13 mouse cellular contexts compared by ENCODE assay signal in genomic region chr5:143125601-143126000, GRCm38 (mm10). TPM values are rescaled to one million over a fixed set of nuclear protein-coding genes. Genes with fewer than 3 reads are reported as not detected.
DNase-seq lines count a peak whose midpoint lies in the region; ATAC-seq and TF ChIP-seq lines count a peak whose summit lies in the region.
"Had no signal": no experiment of that assay in that cellular context is flagged by ENCODE, and none has a peak within 500 bp of the region (broad histone marks: within the 10 kb centered on the region; RNA-seq: fewer than 3 reads in every experiment).

No protein-coding gene starts in this region.

- H3K4me1 ChIP-seq in forebrain, postnatal 0 days (ENCODE audit: insufficient read depth): peaks cover 8% of the 10 kb centered on the region; the same call in 1 of the 2 replicates
- peaks cover 9% of the 10 kb centered on the region for H3K4me1 ChIP-seq in midbrain, embryonic 16.5 days (ENCODE audit: control insufficient read depth, insufficient read depth, low read length)
- H3K4me1 ChIP-seq in intestine, embryonic 16.5 days (ENCODE audit: control insufficient read depth, insufficient read depth, low read length): no peaks in the 10 kb centered on the region
- no peaks in the 10 kb centered on the region for H3K4me1 ChIP-seq in intestine, embryonic 15.5 days (replicated peaks)
- H3K4me1 ChIP-seq: liver, embryonic 15.5 days had no signal

- DNase-seq in brain, adult 2 months (ENCODE audit: low read depth, low spot score): peak; percentile 88
- DNase-seq in forebrain, postnatal 0 days: peak; percentile 76
- DNase-seq in layer of hippocampus, adult 9-10 months (ENCODE audit: low spot score): peak; percentile 35
- DNase-seq in spleen, postnatal 4 days (ENCODE audit: low spot score in 2 of 2): no peak
- no peak for DNase-seq in cerebellum, adult 18-20 months
- DNase-seq: adrenal gland, postnatal 25 days; heart, adult 11 months had no signal

- no peak overlapping the region for H3K4me3 ChIP-seq in forebrain, postnatal 0 days (ENCODE audit: low read depth, low read length)
- no peak overlapping the region for H3K4me3 ChIP-seq in midbrain, embryonic 16.5 days (ENCODE audit: low read depth, low read length)
- H3K4me3 ChIP-seq in intestine, embryonic 16.5 days (ENCODE audit: low read length): no peak overlapping the region
- H3K4me3 ChIP-seq in intestine, embryonic 15.5 days (replicated peaks): no peak overlapping the region
- H3K4me3 ChIP-seq: liver, embryonic 15.5 days had no signal

- 19% methylated on average over 7 of the region's 7 CpGs for WGBS in forebrain, postnatal 0 days
- WGBS in midbrain, embryonic 16.5 days: 13% methylated on average over 7 of the region's 7 CpGs
- 54% methylated on average over 7 of the region's 7 CpGs for WGBS in intestine, embryonic 16.5 days
- WGBS in intestine, embryonic 15.5 days: 64% methylated on average over 7 of the region's 7 CpGs

- H3K9ac ChIP-seq in forebrain, postnatal 0 days: no peak overlapping the region
- H3K9ac ChIP-seq in midbrain, embryonic 16.5 days (ENCODE audit: low read depth, low read length): no peak overlapping the region
- H3K9ac ChIP-seq in intestine, embryonic 16.5 days (ENCODE audit: low read depth, low read length): no peak overlapping the region
- H3K9ac ChIP-seq in intestine, embryonic 15.5 days: no peak overlapping the region
- H3K9ac ChIP-seq: liver, embryonic 15.5 days had no signal

- peak; percentile 94 for ATAC-seq in forebrain, postnatal 0 days
- ATAC-seq in midbrain, embryonic 16.5 days: peak; percentile 92
- ATAC-seq in intestine, embryonic 16.5 days: no peak
- ATAC-seq in intestine, embryonic 15.5 days: no peak
- ATAC-seq: intestine, postnatal 0 days had no signal

- H3K36me3 ChIP-seq in forebrain, postnatal 0 days (ENCODE audit: insufficient read depth): no peaks in the 10 kb centered on the region
- no peaks in the 10 kb centered on the region; the same call in 1 of the 2 replicates for H3K36me3 ChIP-seq in midbrain, embryonic 16.5 days (ENCODE audit: control insufficient read depth, insufficient read depth, low read length)
- H3K36me3 ChIP-seq in intestine, embryonic 16.5 days (ENCODE audit: control insufficient read depth, insufficient read depth, low read length): no peaks in the 10 kb centered on the region
- H3K36me3 ChIP-seq in intestine, embryonic 15.5 days: no peaks in the 10 kb centered on the region
- H3K36me3 ChIP-seq: liver, embryonic 15.5 days had no signal

- no peak overlapping the region for H3K4me2 ChIP-seq in forebrain, postnatal 0 days (ENCODE audit: low read depth)
- peak overlapping the region; percentile 7; the same call in 1 of the 2 replicates for H3K4me2 ChIP-seq in midbrain, embryonic 16.5 days (ENCODE audit: low read length)
- no peak overlapping the region for H3K4me2 ChIP-seq in intestine, embryonic 16.5 days (ENCODE audit: low read depth, low read length)
- no peak overlapping the region for H3K4me2 ChIP-seq in intestine, embryonic 15.5 days (replicated peaks)
- H3K4me2 ChIP-seq: liver, embryonic 15.5 days had no signal

- H3K27me3 ChIP-seq in forebrain, postnatal 0 days (ENCODE audit: insufficient read depth, low read length): no peaks in the 10 kb centered on the region
- no peaks in the 10 kb centered on the region for H3K27me3 ChIP-seq in midbrain, embryonic 16.5 days (ENCODE audit: control insufficient read depth, insufficient read depth, low read depth, low read length)
- H3K27me3 ChIP-seq in intestine, embryonic 16.5 days (replicated peaks; ENCODE audit: control insufficient read depth, insufficient read depth, low read length): no peaks in the 10 kb centered on the region
- no peaks in the 10 kb centered on the region for H3K27me3 ChIP-seq in intestine, embryonic 15.5 days (replicated peaks)

- 0 out of 2 replicates have a peak, but pooled peaks cover 3% of the 10 kb centered on the region for H3K9me3 ChIP-seq in forebrain, postnatal 0 days (ENCODE audit: low read length)
- H3K9me3 ChIP-seq in midbrain, embryonic 16.5 days (replicated peaks; ENCODE audit: control insufficient read depth, low read length, poor library complexity, severe bottlenecking): 0 out of 2 replicates have a peak, but pooled peaks cover 8% of the 10 kb centered on the region
- peaks cover 13% of the 10 kb centered on the region; the same call in 1 of the 2 replicates for H3K9me3 ChIP-seq in intestine, embryonic 16.5 days (ENCODE audit: control insufficient read depth, low read length)
- H3K9me3 ChIP-seq in intestine, embryonic 15.5 days: no peaks in the 10 kb centered on the region
- H3K9me3 ChIP-seq: liver, embryonic 15.5 days had no signal

- TF ChIP-seq CTCF in forebrain, postnatal 0 days (IDR thresholded peaks at IDR 0.05; ENCODE audit: low read depth): no peak

- H3K27ac ChIP-seq in forebrain, postnatal 0 days (ENCODE audit: low read depth, low read length): peak overlapping the region; percentile 66
- peak overlapping the region; percentile 85 for H3K27ac ChIP-seq in midbrain, embryonic 16.5 days (ENCODE audit: low read length)
- H3K27ac ChIP-seq in intestine, embryonic 16.5 days (ENCODE audit: low read length): no peak overlapping the region
- no peak overlapping the region for H3K27ac ChIP-seq in intestine, embryonic 15.5 days
- H3K27ac ChIP-seq: liver, embryonic 15.5 days had no signal

RNA-seq across cellular contexts. Expression of gene Rnf216, which starts 12.8 kb away (rescaled TPM):
- total RNA-seq in forebrain, postnatal 0 days (2014; rRNA removed): 35.2 and 41.0 TPM in 2 replicates
- 25.9 and 29.3 TPM in 2 replicates for polyA plus RNA-seq in forebrain, postnatal 0 days (2015; fragmentation: Nextera tagmentation; extraction: Ambion mirVana)
- polyA plus RNA-seq in midbrain, embryonic 16.5 days (2015; fragmentation: Nextera tagmentation; extraction: Ambion mirVana): 28.9 and 34.4 TPM in 2 replicates
- 26.5 and 28.4 TPM in 2 replicates for polyA plus RNA-seq in intestine, embryonic 16.5 days (2015; fragmentation: Nextera tagmentation; extraction: Ambion mirVana)
- 30.6 and 34.9 TPM in 2 replicates for polyA plus RNA-seq in intestine, embryonic 15.5 days (2015; fragmentation: Nextera tagmentation; extraction: Ambion mirVana)

RNA-seq across cellular contexts. Expression of gene Olfr718-ps1, which starts 21.8 kb away (rescaled TPM):
- total RNA-seq in forebrain, postnatal 0 days (2014; rRNA removed): not detected in 2 replicates
- polyA plus RNA-seq in forebrain, postnatal 0 days (2015; fragmentation: Nextera tagmentation; extraction: Ambion mirVana): not detected in 2 replicates
- not detected in 2 replicates for polyA plus RNA-seq in midbrain, embryonic 16.5 days (2015; fragmentation: Nextera tagmentation; extraction: Ambion mirVana)
- not detected in 2 replicates for polyA plus RNA-seq in intestine, embryonic 16.5 days (2015; fragmentation: Nextera tagmentation; extraction: Ambion mirVana)
- polyA plus RNA-seq in intestine, embryonic 15.5 days (2015; fragmentation: Nextera tagmentation; extraction: Ambion mirVana): 0.03 and 0.10 TPM in 2 replicates
- polyA plus RNA-seq: liver, embryonic 15.5 days; neural tube, embryonic 11.5 days had no signal

RNA-seq across cellular contexts. Expression of gene Rbak, which starts 55.0 kb away (rescaled TPM):
- 19.9 and 22.6 TPM in 2 replicates for total RNA-seq in forebrain, postnatal 0 days (2014; rRNA removed)
- 7.5 and 9.7 TPM in 2 replicates for polyA plus RNA-seq in forebrain, postnatal 0 days (2015; fragmentation: Nextera tagmentation; extraction: Ambion mirVana)
- 11.6 and 12.5 TPM in 2 replicates for polyA plus RNA-seq in midbrain, embryonic 16.5 days (2015; fragmentation: Nextera tagmentation; extraction: Ambion mirVana)
- polyA plus RNA-seq in intestine, embryonic 16.5 days (2015; fragmentation: Nextera tagmentation; extraction: Ambion mirVana): 5.0 and 5.6 TPM in 2 replicates
- 7.0 and 8.4 TPM in 2 replicates for polyA plus RNA-seq in intestine, embryonic 15.5 days (2015; fragmentation: Nextera tagmentation; extraction: Ambion mirVana)

RNA-seq across cellular contexts. Expression of gene Spdye4b, which starts 55.2 kb away (rescaled TPM):
- total RNA-seq in forebrain, postnatal 0 days (2014; rRNA removed): 0.62 TPM in 1 of 2 replicates, not detected in the other
- not detected in 2 replicates for polyA plus RNA-seq in forebrain, postnatal 0 days (2015; fragmentation: Nextera tagmentation; extraction: Ambion mirVana)
- polyA plus RNA-seq in midbrain, embryonic 16.5 days (2015; fragmentation: Nextera tagmentation; extraction: Ambion mirVana): not detected in 2 replicates
- polyA plus RNA-seq in intestine, embryonic 16.5 days (2015; fragmentation: Nextera tagmentation; extraction: Ambion mirVana): not detected in 2 replicates
- not detected in 2 replicates for polyA plus RNA-seq in intestine, embryonic 15.5 days (2015; fragmentation: Nextera tagmentation; extraction: Ambion mirVana)
- total RNA-seq: adrenal gland, postnatal 25 days had no signal
- polyA plus RNA-seq: intestine, postnatal 0 days; liver, embryonic 15.5 days; neural tube, embryonic 11.5 days had no signal

Comparison
In these comparisons a context has a peak if more than half of its experiments do, and no peak if none do; other contexts are left out.
1. DNase-seq: peak in brain, adult 2 months (single experiment), forebrain, postnatal 0 days (single experiment) and layer of hippocampus, adult 9-10 months (single experiment); none in spleen, postnatal 4 days (0 of 2) and cerebellum, adult 18-20 months (0 of 2).
2. ATAC-seq: peak in forebrain, postnatal 0 days (single experiment) and midbrain, embryonic 16.5 days (single experiment); none in intestine, embryonic 16.5 days (single experiment) and intestine, embryonic 15.5 days (single experiment).
3. H3K27ac ChIP-seq: peak in forebrain, postnatal 0 days (single experiment) and midbrain, embryonic 16.5 days (single experiment); none in intestine, embryonic 16.5 days (single experiment) and intestine, embryonic 15.5 days (single experiment).